Mouse (Mus musculus): Measurements from ENCODE around the gene Hspb6.

GRCm38 (mm10) chr7:30581547-30581946 is 29.6 kb downstream of the Hspb6 start:
- no peak for TF ChIP-seq CTCF (IDR thresholded peaks at IDR 0.05; ENCODE audit: low read depth, low read length)
- TF ChIP-seq POLR2A (IDR thresholded peaks at IDR 0.05; ENCODE audit: insufficient read depth, low read length), result no peak
